Mouse (Mus musculus) MEL-GATA-1-ER (cell line): ENCODE results near the gene Hist1h2bf.
"Not testable (repeated sequence)": the region's sequence is repeated elsewhere in the genome, so short reads cannot be mapped to it uniquely, and the experiment has no call there.

Source experiments
- DNase-seq: peaks from one replicate; pipeline ENCODE4 v3.0.0-alpha.2; 2012; ENCODE audit warnings: low read depth; ENCODE audit errors: extremely low read depth

The Hist1h2bf gene

GRCm38 (mm10) chr13:23591206-23591605 is 17.2 kb upstream of the Hist1h2bf start:
- no peak for DNase-seq

DNA sequence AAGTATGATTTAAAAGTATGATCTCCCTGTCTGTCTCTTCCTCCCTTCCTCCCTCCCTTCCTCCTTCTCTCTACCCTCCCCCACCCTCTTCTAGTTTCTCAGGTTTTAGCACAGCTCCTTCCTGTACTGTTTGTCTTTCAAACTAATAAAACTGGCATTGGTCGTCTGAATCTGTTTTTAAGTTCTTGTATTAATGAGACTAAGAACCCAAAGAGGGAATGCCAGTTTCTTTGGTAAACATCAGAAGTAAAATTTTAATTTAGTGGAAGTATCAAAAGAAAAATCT is 12.9 kb upstream of the Hist1h2bf start:
- no peak for DNase-seq

- DNase-seq, result no peak
Observed at GRCm38 (mm10) chr13:23586099-23586939, 12.3 kb upstream of the Hist1h2bf start.

- peak; percentile 96 for DNase-seq
Observed at GRCm38 (mm10) chr13:23585442-23586098, 11.6 kb upstream of the Hist1h2bf start.

DNA sequence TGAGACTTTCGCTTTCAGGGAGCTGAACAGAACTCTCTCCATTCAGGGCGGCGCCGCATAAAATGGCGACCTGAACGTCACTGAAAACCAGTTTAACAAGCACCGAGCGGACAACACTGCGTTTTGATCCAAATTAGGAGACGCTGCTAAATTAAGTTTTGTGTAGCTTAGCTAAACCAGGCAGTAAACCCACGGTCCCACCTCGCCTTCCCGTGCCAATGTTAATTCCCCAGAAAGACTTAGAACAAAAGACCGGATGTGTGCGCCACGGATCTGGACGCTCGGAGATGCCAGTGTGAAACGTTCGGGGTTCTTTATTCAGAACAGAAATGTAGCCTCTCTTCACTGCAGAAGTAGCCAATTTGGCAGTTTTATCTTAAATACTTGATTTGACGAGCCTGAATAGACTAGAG is 11.0 kb upstream of the Hist1h2bf start:
- peak; percentile 61 for DNase-seq

DNA sequence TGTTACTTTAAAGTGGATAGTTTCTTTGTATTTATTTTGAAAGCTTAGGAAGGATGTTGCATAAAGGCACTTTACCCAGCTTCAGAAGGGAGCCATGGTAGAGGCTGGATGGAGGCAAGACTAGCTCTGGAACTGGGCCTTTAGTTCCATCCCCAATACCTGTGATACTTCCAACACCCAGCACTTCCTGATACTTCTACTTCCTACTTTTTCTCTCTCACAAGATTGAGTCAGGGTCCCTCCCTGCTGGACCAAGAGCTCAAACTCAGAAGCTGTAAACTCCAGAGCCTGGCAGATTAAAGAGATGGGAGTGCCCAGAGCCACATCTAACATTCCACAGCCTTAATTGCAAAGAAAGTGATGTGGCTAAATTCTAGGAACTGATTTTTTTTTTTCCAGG is 10.3 kb upstream of the Hist1h2bf start:
- no peak for DNase-seq

DNA sequence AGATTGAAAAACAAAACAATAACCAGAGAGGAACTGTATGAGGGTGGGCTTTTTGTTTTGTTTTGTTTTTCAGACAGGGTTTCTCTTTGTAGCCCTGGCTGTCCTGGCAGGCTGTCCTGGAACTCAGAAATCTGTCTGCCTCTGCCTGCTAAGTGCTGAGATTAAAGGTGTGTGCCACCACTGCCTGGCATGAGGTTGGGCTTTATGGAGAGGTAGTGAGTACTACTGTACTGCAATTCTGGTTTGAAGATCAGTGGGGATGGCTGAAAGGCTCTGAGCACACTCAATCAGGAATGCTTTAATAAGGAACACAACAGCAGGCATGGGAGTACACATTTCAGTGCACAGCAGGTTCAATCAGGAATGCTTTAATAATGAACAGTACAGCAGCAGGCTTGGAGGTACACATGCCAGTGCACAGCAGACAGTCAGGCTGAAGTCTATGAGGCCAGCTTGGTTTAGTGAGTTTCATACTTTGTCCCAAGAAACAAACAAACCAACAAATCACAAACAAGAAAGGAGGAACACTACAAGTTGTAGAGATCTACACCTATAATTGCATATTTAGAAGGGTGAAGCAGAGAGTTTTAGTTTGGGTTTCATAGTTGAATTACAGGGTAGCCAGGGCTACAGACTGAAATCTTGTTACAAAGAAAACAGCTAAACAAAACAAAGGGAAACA is 9.5 kb upstream of the Hist1h2bf start:
- no peak for DNase-seq

DNA sequence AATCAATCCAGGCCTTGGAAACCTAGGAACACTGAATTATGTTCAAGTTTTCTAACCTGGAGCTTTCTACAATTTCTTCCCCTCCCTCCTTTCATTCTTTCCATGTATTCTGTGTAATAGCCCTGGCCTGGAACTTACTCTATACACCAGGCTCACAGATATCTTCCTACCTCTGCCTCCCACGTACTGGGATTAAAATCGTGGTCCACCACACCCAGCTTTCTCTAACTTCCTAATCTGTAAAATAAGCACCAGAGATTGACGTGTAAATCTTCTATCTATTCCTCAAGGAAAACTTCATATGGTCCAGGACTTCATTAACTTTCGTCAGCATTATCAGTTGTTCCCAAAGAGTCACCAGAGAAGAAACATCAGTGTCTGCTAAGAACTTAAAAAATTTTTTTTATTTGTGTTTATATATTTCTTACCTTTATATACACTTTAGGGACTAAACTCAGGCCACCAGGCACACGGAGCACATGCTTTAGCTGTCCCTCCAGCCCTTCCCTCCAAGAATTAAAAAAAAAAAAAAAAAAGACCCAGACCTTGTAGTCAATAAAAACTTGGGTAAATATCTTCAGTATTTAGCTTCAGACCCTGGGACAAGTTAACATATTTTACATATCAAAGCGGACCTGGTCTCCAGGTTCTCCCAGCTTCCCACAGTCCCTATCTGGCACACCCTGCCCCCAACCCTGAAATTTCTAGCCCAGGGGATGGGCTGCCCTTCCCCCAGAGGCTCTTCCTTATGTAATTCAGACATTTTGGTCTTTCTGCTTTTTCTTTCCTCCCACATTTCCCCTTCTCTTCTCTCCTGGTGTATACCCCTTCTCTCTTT is 8.4 kb upstream of the Hist1h2bf start:
- DNase-seq, result no peak

DNA sequence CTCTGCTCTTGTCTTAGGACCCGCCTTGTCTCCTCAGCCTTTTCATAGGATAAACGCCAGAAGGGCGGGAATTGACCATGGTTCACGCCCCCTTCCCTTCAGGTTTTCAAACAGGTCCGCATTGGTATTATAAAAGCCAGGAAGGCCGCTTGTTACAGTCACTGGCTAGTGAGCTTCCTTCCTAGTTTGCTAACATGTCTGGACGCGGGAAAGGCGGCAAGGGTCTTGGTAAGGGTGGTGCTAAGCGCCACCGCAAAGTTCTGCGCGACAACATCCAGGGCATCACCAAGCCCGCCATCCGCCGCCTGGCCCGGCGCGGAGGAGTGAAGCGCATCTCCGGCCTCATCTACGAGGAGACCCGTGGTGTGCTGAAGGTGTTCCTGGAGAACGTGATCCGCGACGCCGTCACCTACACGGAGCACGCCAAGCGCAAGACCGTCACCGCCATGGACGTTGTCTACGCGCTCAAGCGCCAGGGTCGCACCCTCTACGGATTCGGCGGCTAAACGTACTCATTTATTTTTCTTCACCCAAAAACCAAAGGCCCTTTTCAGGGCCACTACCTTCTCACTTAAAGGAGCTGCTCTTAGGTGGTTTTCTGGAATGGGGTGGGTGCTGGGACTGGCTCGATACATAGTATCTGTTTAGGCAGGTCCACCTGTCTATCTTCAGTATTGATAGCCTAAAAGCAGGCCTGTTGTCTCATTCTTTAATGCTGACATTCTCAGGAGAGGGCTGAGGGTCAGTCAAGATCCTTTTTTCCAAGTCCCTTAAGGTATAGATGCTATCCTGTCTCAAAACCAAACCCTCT is 7.6 kb upstream of the Hist1h2bf start, which contains the start of gene Hist1h4d:
Gene Hist1h4d, plus strand, starts transcription at position 191 of the 811 bp plus-strand sequence.
- DNase-seq, result peak; percentile 95

- DNase-seq, result no peak
Observed at GRCm38 (mm10) chr13:23577835-23578234, 3.8 kb upstream of the Hist1h2bf start.

DNA sequence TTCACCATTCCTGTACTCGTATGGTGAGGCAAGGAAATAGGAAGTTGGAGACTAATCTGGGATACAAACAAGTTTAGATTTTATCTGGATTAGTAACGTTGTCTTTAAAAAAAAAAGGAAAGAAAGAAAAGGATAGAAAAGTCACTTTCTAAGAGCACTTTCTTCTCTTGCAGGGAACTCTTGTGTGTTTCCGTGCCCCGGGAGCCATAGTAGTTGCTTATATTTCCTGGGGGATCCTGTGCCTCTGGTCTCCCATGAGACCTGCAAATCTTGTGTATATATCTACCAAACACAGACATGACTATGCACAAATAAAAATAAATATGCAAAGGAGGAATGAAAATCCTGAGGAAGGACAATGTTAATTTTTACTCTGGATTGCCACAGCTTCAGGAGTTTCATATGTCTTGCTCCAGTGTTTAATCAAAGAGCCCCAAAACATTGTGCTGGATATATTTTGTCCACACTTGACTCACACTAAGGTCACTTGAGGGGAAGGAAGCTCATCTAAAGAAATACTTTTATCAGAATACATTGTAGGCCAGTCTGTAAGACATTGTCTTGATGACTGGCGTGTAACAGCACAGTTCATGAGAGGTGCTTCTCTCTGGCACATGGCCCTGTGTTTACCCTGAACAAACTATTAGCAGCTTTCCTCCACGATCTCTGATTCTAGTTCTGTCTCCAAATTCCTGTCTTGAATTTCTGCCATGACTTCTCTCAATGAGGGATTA is 3.1 kb upstream of the Hist1h2bf start:
- DNase-seq, result no peak

DNA sequence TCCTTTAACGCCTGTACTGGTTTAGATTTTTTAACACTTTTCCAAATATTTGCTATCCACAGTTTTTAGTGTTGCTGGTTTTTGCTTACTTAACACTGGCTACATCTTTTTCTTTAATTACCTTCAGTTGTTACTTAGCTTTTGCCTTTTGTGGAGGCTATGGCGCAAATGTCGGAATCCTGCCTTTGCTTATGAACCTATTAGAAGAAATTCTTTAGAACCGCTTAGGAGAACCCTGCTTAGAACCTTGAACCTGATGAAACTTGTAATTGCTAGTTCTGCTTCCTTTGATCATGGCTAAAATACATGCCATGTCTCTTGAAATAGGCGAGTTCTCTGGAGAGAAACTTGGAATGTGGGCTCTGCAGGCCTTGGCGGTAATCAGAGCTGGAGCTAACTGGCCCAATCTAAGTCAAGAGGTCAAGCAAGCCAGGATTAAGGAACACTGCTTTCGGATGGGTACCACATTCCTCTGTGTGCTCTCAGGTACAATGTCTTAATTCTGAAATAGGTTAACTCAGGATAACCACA is 2.4 kb upstream of the Hist1h2bf start:
- DNase-seq, result peak; percentile 58

GRCm38 (mm10) chr13:23575864-23576313 is 1.9 kb upstream of the Hist1h2bf start:
- DNase-seq, result not testable (repeated sequence)

DNA sequence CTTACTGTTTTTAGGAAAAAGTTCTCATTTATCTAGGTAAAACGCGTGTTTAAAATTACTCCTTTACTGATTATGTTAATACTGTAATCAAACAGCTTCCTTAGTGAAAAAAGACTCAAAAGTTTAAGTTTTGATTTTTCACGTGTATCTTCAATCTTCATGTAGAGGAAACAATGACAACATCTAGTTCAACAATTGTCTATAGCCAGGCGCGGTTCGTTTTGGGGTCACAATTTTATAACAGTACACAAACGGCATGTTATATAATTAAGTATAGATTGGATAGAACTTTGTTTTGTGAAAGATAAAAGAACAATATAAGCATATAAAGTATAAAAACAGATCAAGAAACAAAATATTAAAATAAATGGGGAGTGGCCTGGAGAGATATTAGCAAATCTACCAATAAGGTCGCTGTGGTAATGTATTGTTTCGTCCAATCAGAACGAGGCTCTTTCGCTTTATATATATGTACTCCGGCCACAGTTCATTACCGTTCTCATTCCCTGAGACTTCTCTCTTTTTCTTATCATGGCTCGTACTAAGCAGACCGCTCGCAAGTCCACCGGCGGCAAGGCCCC is 1.4 kb upstream of the Hist1h2bf start, which contains the start of gene Hist1h3d:
Gene Hist1h3d, plus strand, starts transcription at position 493 of the 581 bp plus-strand sequence.
- peak; percentile 95 for DNase-seq

DNA sequence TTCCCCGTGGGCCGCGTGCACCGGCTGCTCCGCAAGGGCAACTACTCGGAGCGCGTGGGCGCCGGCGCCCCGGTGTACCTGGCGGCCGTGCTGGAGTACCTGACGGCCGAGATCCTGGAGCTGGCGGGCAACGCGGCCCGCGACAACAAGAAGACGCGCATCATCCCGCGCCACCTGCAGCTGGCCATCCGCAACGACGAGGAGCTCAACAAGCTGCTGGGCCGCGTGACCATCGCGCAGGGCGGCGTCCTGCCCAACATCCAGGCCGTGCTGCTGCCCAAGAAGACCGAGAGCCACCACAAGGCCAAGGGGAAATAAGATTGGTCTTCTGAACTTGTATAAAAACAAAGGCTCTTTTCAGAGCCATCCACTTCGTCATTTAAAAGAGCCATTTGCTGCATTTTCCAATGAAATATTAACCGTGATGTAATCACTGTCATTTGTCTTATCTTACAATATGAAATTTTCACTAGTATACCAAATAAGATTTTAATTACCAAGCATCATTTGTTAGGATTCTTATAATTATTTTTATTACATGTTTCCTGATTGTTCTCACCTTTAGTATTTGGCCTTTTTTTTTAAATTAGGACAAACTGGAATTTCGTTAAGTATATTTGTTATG is 662 bp upstream of the Hist1h2bf start:
- DNase-seq, result peak; percentile 56

DNA sequence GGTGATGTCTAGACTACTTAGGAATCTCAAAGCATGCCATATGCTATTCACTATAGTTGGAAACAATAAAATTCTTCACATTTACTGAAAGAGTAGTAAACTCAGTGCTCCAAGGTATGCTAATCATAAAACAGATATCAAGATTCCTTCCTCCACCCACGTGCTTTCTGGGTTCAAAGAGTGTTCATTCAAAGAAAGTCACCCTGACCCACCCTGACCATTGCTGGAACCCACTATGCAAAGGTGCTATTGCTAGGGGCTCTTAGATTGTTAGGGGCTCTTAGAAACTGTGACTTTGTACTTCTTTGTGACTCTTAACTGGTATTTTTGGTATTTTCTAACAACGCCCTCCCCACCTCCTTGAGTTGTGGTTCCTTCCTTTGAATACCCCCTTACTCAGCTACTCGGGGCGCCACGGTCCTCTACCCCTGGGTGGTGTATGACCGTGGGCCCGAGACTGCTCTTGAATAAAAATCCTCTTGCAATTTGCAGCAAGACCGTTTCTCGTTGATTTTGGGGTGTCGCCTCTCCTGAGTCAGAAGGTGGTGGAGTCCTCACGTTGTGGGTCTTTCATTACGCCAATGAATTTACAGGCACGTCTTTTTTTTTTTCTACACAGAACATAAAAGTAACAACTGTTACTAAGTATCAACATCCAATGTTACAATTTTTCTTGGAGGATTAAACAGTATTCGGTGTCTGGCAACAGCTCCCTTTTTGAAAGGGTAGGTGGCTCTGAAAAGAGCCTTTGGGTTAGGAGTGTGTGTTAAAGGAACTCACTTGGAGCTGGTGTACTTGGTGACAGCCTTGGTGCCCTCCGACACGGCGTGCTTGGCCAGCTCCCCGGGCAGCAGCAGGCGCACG is 730 bp downstream of the Hist1h2bf start:
- not testable (repeated sequence) for DNase-seq

GRCm38 (mm10) chr13:23572218-23573033 is 1.6 kb downstream of the Hist1h2bf start:
- peak; percentile 66 for DNase-seq
